Mouse (Mus musculus) ZHBTc4 (cell line): ENCODE measurements around the gene Rita1.

ENCODE experiments used
- DNase-seq: peaks from one replicate; pipeline ENCODE4 v3.0.0-alpha.2; 2011; ENCODE audit warnings: low read depth, low spot score

The Rita1 gene

GRCm38 (mm10) chr5:120612442-120612821, at the start of gene Rita1, which contains the start of gene Ddx54:
Rita1 (minus strand) TSS chr5:120612589.
Ddx54 (plus strand) TSS chr5:120612739.
- DNase-seq = peak; percentile 97

- peak; percentile 52 for DNase-seq
These were observed 48.4 kb upstream of the Rita1 start for GRCm38 (mm10) chr5:120660816-120661215.

GRCm38 (mm10) chr5:120656281-120656751, 43.9 kb upstream of the Rita1 start:
- DNase-seq = no peak

- DNase-seq = no peak
These were observed 41.5 kb upstream of the Rita1 start for GRCm38 (mm10) chr5:120653873-120654272.

- DNase-seq = no peak
These were observed 40.7 kb upstream of the Rita1 start for GRCm38 (mm10) chr5:120652915-120653701.

- no peak for DNase-seq
These were observed 38.8 kb upstream of the Rita1 start for GRCm38 (mm10) chr5:120651230-120651629.

- DNase-seq = no peak
These were observed 37.5 kb upstream of the Rita1 start for GRCm38 (mm10) chr5:120649938-120650337.

- DNase-seq = no peak
These were observed 37.1 kb upstream of the Rita1 start for GRCm38 (mm10) chr5:120649374-120649933.

GRCm38 (mm10) chr5:120648569-120649373, 36.4 kb upstream of the Rita1 start, which contains the start of gene Rasal1:
Rasal1 (plus strand) TSS chr5:120648812.
- peak; percentile 81 for DNase-seq

GRCm38 (mm10) chr5:120647814-120648491, 35.6 kb upstream of the Rita1 start:
- DNase-seq = no peak

- no peak for DNase-seq
These were observed 35.0 kb upstream of the Rita1 start for GRCm38 (mm10) chr5:120647361-120647760.

- no peak for DNase-seq
These were observed 33.5 kb upstream of the Rita1 start for GRCm38 (mm10) chr5:120645851-120646250.

GRCm38 (mm10) chr5:120644227-120644626, 31.8 kb upstream of the Rita1 start:
- DNase-seq = no peak

- no peak for DNase-seq
These were observed 31.1 kb upstream of the Rita1 start for GRCm38 (mm10) chr5:120643365-120644085.

GRCm38 (mm10) chr5:120640094-120640493, 27.7 kb upstream of the Rita1 start:
- no peak for DNase-seq

GRCm38 (mm10) chr5:120635633-120636032, 23.2 kb upstream of the Rita1 start:
- peak; percentile 72 for DNase-seq

GRCm38 (mm10) chr5:120634860-120635259, 22.5 kb upstream of the Rita1 start:
- no peak for DNase-seq

GRCm38 (mm10) chr5:120634131-120634530, 21.7 kb upstream of the Rita1 start, which contains the start of gene Cfap73:
Cfap73 (minus strand) TSS chr5:120634235.
- DNase-seq = no peak

GRCm38 (mm10) chr5:120631892-120632291, 19.5 kb upstream of the Rita1 start:
- DNase-seq = peak; percentile 50

GRCm38 (mm10) chr5:120631128-120631527, 18.7 kb upstream of the Rita1 start:
- peak; percentile 50 for DNase-seq

GRCm38 (mm10) chr5:120628624-120629023, 16.2 kb upstream of the Rita1 start:
- peak; percentile 56 for DNase-seq
